Mouse (Mus musculus): ENCODE measurements around the gene Vmn1r215. TPM values are rescaled to one million over a fixed set of nuclear protein-coding genes. Genes with fewer than 3 reads are reported as not detected.
"Not testable (repeated sequence)": the region's sequence is repeated elsewhere in the genome, so short reads cannot be mapped to it uniquely, and the experiment has no call there.

Gene Vmn1r215
- total and polyA plus RNA-seq, 3 experiments = not detected

DNA sequence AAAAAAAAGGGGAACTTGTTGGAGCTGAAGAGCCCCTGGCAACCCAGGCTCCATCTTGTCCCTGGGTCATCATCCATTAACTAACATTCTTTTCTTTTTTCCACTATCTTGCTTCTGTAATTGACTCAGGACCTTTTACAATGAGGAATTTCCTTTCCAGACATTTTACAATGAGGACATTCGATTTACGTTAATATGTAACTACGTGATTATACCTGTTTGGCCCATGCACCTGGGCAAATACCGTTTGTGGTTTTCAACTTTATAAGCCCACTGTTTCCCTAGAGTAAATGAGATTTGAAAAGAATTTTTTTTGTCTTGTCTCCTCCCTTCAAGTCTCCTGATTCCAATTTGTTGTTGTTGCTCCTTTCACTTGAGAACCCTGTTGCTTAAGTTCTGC lies 26.6 kb downstream of the Vmn1r215 start:
- intact Hi-C loops (cut with DNase I) = no loop called here
- Histone ChIP-seq H3K79me2 (replicated peaks; ENCODE audit: control insufficient read depth, insufficient read depth, low read length) (no peaks in the 10 kb centered on the region), H3K27me3 (ENCODE audit: control insufficient read depth, insufficient read depth, low read length) (no peaks in the 10 kb centered on the region), H3K36me3 (ENCODE audit: control insufficient read depth, insufficient read depth, low read length) (no peaks in the 10 kb centered on the region), H3K27ac (no peak overlapping the region), H3K4me3 (no peak overlapping the region), H3K9ac (ENCODE audit: low read depth, low read length) (no peak overlapping the region), H3K4me1 (ENCODE audit: control insufficient read depth, insufficient read depth, low read length) (no peaks in the 10 kb centered on the region)
- TF ChIP-seq CTCF (IDR thresholded peaks at IDR 0.05) = no peak
- no peak for TF ChIP-seq EP300 (IDR thresholded peaks at IDR 0.05; ENCODE audit: insufficient read depth, low read depth, low read length)
- TF ChIP-seq POLR2A (IDR thresholded peaks at IDR 0.05; ENCODE audit: insufficient read depth, low read depth, low read length) = no peak
- WGBS = 85% methylated on average over 4 of the region's 4 CpGs
- DNase-seq = no peak

GRCm38 (mm10) chr13:23118126-23118525 lies 50.3 kb downstream of the Vmn1r215 start, which contains the start of gene Vmn1r217:
Gene Vmn1r217 (minus strand): TSS chr13:23118226.
- H3K4me3 ChIP-seq; H3K79me2 ChIP-seq (replicated peaks; ENCODE audit: control insufficient read depth, insufficient read depth, low read length); H3K27ac ChIP-seq; DNase-seq; H3K9ac ChIP-seq (ENCODE audit: low read depth, low read length); H3K36me3 ChIP-seq (ENCODE audit: control insufficient read depth, insufficient read depth, low read length); intact Hi-C loops (cut with DNase I); H3K27me3 ChIP-seq (ENCODE audit: control insufficient read depth, insufficient read depth, low read length); H3K4me1 ChIP-seq (ENCODE audit: control insufficient read depth, insufficient read depth, low read length): not testable (repeated sequence)
- 71% methylated on average over 1 of the region's 1 CpGs for WGBS

DNA sequence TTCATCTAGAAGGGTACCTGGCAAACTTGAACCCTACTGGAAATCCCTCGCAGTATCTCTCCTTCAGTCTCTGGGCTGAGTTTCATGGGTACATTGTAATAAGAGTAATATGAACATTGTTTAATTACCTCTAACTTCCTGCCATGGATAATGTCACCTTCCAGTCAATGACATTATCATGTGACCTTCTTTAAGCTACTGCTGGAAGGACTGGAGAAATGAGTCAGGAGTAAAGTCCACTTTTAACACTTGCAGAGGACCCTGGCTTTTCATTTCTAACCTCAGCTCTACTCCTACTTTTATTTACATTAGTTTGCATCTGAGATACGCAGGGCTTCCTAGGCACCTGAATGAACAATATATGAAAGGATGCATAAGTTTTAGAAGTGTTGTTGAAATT lies 52.8 kb downstream of the Vmn1r215 start:
- no peaks in the 10 kb centered on the region for H3K27me3 ChIP-seq (ENCODE audit: control insufficient read depth, insufficient read depth, low read length)
- H3K9ac ChIP-seq (ENCODE audit: low read depth, low read length) = no peak overlapping the region
- WGBS = 80% methylated on average over 2 of the region's 2 CpGs
- H3K27ac ChIP-seq = no peak overlapping the region
- H3K4me3 ChIP-seq = no peak overlapping the region
- H3K36me3 ChIP-seq (ENCODE audit: control insufficient read depth, insufficient read depth, low read length) = no peaks in the 10 kb centered on the region
- TF ChIP-seq EP300 (IDR thresholded peaks at IDR 0.05; ENCODE audit: insufficient read depth, low read depth, low read length) (no peak), POLR2A (IDR thresholded peaks at IDR 0.05; ENCODE audit: insufficient read depth, low read depth, low read length) (no peak), CTCF (IDR thresholded peaks at IDR 0.05) (no peak)
- intact Hi-C loops (cut with DNase I) = no loop called here
- no peak for DNase-seq
- no peaks in the 10 kb centered on the region for H3K79me2 ChIP-seq (replicated peaks; ENCODE audit: control insufficient read depth, insufficient read depth, low read length)
- no peaks in the 10 kb centered on the region for H3K4me1 ChIP-seq (ENCODE audit: control insufficient read depth, insufficient read depth, low read length)

Other genes with a start within 250 kb of the Vmn1r215 start
- gene Vmn1r210, start 236.7 kb upstream of the Vmn1r215 start, total RNA-seq (2021) = not detected
- not detected in 2 replicates for gene Vmn1r210, start 236.7 kb upstream of the Vmn1r215 start, polyA plus RNA-seq (2012; rRNA removed)
- gene Vmn1r211, start 210.5 kb upstream of the Vmn1r215 start, total RNA-seq (2021) = not detected
- not detected in 2 replicates for gene Vmn1r211, start 210.5 kb upstream of the Vmn1r215 start, polyA plus RNA-seq (2012; rRNA removed)
- not detected for gene Vmn1r212, start 183.8 kb upstream of the Vmn1r215 start, total RNA-seq (2021)
- gene Vmn1r212, start 183.8 kb upstream of the Vmn1r215 start, polyA plus RNA-seq (2012; rRNA removed) = not detected in 2 replicates
- gene Vmn1r213, start 60.4 kb upstream of the Vmn1r215 start, total RNA-seq (2021) = not detected
- not detected in 2 replicates for gene Vmn1r213, start 60.4 kb upstream of the Vmn1r215 start, polyA plus RNA-seq (2012; rRNA removed)
- gene Vmn1r214, start 37.6 kb upstream of the Vmn1r215 start, total RNA-seq (2021) = not detected
- gene Vmn1r214, start 37.6 kb upstream of the Vmn1r215 start, polyA plus RNA-seq (2012; rRNA removed) = not detected in 2 replicates
- not detected for gene Vmn1r217, start 50.2 kb downstream of the Vmn1r215 start, total RNA-seq (2021)
- gene Vmn1r217, start 50.2 kb downstream of the Vmn1r215 start, polyA plus RNA-seq (2012; rRNA removed) = not detected in 2 replicates
- not detected for gene Vmn1r218, start 65.1 kb downstream of the Vmn1r215 start, total RNA-seq (2021)
- gene Vmn1r218, start 65.1 kb downstream of the Vmn1r215 start, polyA plus RNA-seq (2012; rRNA removed) = not detected in 2 replicates
- not detected for gene Vmn1r219, start 91.3 kb downstream of the Vmn1r215 start, total RNA-seq (2021)
- gene Vmn1r219, start 91.3 kb downstream of the Vmn1r215 start, polyA plus RNA-seq (2012; rRNA removed) = not detected in 2 replicates
- gene Vmn1r220, start 120.0 kb downstream of the Vmn1r215 start, total RNA-seq (2021) = not detected
- gene Vmn1r220, start 120.0 kb downstream of the Vmn1r215 start, polyA plus RNA-seq (2012; rRNA removed) = not detected in 2 replicates
- not detected for gene Vmn1r221, start 146.1 kb downstream of the Vmn1r215 start, total RNA-seq (2021)
- not detected in 2 replicates for gene Vmn1r221, start 146.1 kb downstream of the Vmn1r215 start, polyA plus RNA-seq (2012; rRNA removed)
- not detected for gene Vmn1r222, start 167.9 kb downstream of the Vmn1r215 start, total RNA-seq (2021)
- gene Vmn1r222, start 167.9 kb downstream of the Vmn1r215 start, polyA plus RNA-seq (2012; rRNA removed) = not detected in 2 replicates
- not detected for gene Vmn1r223, start 179.1 kb downstream of the Vmn1r215 start, total RNA-seq (2021)
- gene Vmn1r223, start 179.1 kb downstream of the Vmn1r215 start, polyA plus RNA-seq (2012; rRNA removed) = not detected in 2 replicates

All from heart, adult 2 months (tissue).